Mouse (Mus musculus) cortical plate, adult 2 months (tissue): ENCODE results near the gene Ostc.

Source experiments
- CTCF ChIP-seq: fragments of 200-500 bp; IDR thresholded peaks from 2 replicates; pipeline ENCODE4 v1.5.1; 2011; ENCODE audit warnings: mild to moderate bottlenecking, control low read depth, low read length; ENCODE audit not compliant: insufficient read depth; ENCODE audit errors: extremely low read depth
- POLR2A ChIP-seq: fragments of 200-500 bp; IDR thresholded peaks from 2 replicates; pipeline ENCODE4 v1.6.1; 2011; ENCODE audit warnings: mild to moderate bottlenecking, low read length, control low read depth; ENCODE audit not compliant: insufficient read depth; ENCODE audit errors: extremely low read depth

- TF ChIP-seq POLR2A (peak; percentile 95), CTCF (no peak)
These were observed 21.0 kb upstream of the Ostc start, which contains the start of gene Rpl34 for GRCm38 (mm10) chr3:130730189-130730653.
